Mouse (Mus musculus) MEL (cell line): ENCODE measurements around the gene Gak. TPM values are rescaled to one million over a fixed set of nuclear protein-coding genes. Genes with fewer than 3 reads are reported as not detected.

Experiments
- DNase-seq: peaks from one replicate; pipeline ENCODE4 v3.0.0; 2011; ENCODE audit warnings: low read depth, low spot score
- H3K27ac ChIP-seq: 2 replicates; pipeline ENCODE4 v1.5.1; 2012; ENCODE audit warnings: low read depth, mild to moderate bottlenecking, control low read depth, low read length, moderate library complexity; ENCODE audit not compliant: control insufficient read depth
- H3K27me3 ChIP-seq, 2 experiments: fragments of 150-350 bp in 1 of 2; sonication (generic) in 1 of 2; 2 replicates each; pipeline ENCODE4 v1.6.1; 2012; ENCODE audit warnings: low read length in 2 of 2, mild to moderate bottlenecking in 2 of 2, improper control_type of control experiment in 1 of 2, moderate library complexity in 1 of 2; ENCODE audit not compliant: insufficient read depth in 2 of 2, control insufficient read depth in 1 of 2
- H3K36me3 ChIP-seq, 2 experiments: 2 replicates each; pipeline ENCODE4 v1.6.1; 2012 to 2014; ENCODE audit warnings: low read length in 2 of 2, improper control_type of control experiment in 1 of 2, inconsistent platforms in 1 of 2, mild to moderate bottlenecking in 1 of 2; ENCODE audit not compliant: insufficient read depth in 2 of 2, control insufficient read depth in 1 of 2
- H3K4me1 ChIP-seq, 2 experiments: fragments of 150-350 bp in 1 of 2; sonication (generic) in 1 of 2; 2 replicates each; pipeline ENCODE4 v1.6.1; 2012; ENCODE audit warnings: low read length in 2 of 2, improper control_type of control experiment in 1 of 2, mild to moderate bottlenecking in 1 of 2; ENCODE audit not compliant: insufficient read depth in 2 of 2, control insufficient read depth in 1 of 2
- H3K4me3 ChIP-seq, 2 experiments: fragments of 150-350 bp in 1 of 2; sonication (generic) in 1 of 2; 2 replicates each; pipeline ENCODE4 v1.5.1; 2012; ENCODE audit warnings: low read depth in 2 of 2, low read length in 2 of 2, mild to moderate bottlenecking in 2 of 2, moderate library complexity in 2 of 2, control low read depth in 1 of 2, improper control_type of control experiment in 1 of 2; ENCODE audit not compliant: control insufficient read depth in 1 of 2, insufficient read depth in 1 of 2
- H3K79me2 ChIP-seq: 2 replicates; pipeline ENCODE4 v1.6.1; 2012; ENCODE audit warnings: mild to moderate bottlenecking, low read length, moderate library complexity; ENCODE audit not compliant: control insufficient read depth, poor library complexity, insufficient read depth
- H3K9ac ChIP-seq: 2 replicates; pipeline ENCODE4 v1.6.1; 2012; ENCODE audit warnings: low read depth, mild to moderate bottlenecking, control low read depth, low read length, moderate library complexity; ENCODE audit not compliant: control insufficient read depth, poor library complexity, severe bottlenecking
- H3K9me3 ChIP-seq: fragments of 150-350 bp; sonication (generic); replicated peaks from 2 replicates; pipeline ENCODE4 v1.6.1; 2012; ENCODE audit warnings: mild to moderate bottlenecking, low read length, improper control_type of control experiment, moderate library complexity; ENCODE audit not compliant: insufficient read depth
- BHLHE40 ChIP-seq: IDR thresholded peaks from 2 replicates; pipeline ENCODE4 v1.6.1; 2012; ENCODE audit warnings: low read depth, mild to moderate bottlenecking, inconsistent platforms, low read length, improper control_type of control experiment, borderline replicate concordance
- CHD1 ChIP-seq: IDR thresholded peaks from 2 replicates; pipeline ENCODE4 v1.6.1; 2012; ENCODE audit warnings: low read depth, mild to moderate bottlenecking, inconsistent platforms, low read length, improper control_type of control experiment
- CHD2 ChIP-seq: IDR thresholded peaks from 2 replicates; pipeline ENCODE4 v1.6.1; 2011; ENCODE audit warnings: low read length, improper control_type of control experiment
- CTCF ChIP-seq, 3 experiments: IDR thresholded peaks in 2 of 3; conservative IDR thresholded peaks in 1 of 3; 2 replicates each; pipeline ENCODE4 v1.5.1; 2011 to 2012; ENCODE audit warnings: low read length in 3 of 3, low read depth in 2 of 3, mild to moderate bottlenecking in 2 of 3, improper control_type of control experiment in 1 of 3, inconsistent platforms in 1 of 3, mixed read lengths in 1 of 3, moderate library complexity in 1 of 3; ENCODE audit not compliant: control insufficient read depth in 1 of 3, insufficient read depth in 1 of 3, poor library complexity in 1 of 3, severe bottlenecking in 1 of 3
- E2F4 ChIP-seq: IDR thresholded peaks from 2 replicates; pipeline ENCODE4 v1.6.1; 2011; ENCODE audit warnings: low read depth, low read length, improper control_type of control experiment, borderline replicate concordance
- ETS1 ChIP-seq: IDR thresholded peaks from 2 replicates; pipeline ENCODE4 v1.6.1; 2012; ENCODE audit warnings: low read depth, mild to moderate bottlenecking, inconsistent platforms, low read length, improper control_type of control experiment, moderate library complexity
- GABPA ChIP-seq: IDR thresholded peaks from 2 replicates; pipeline ENCODE4 v1.6.1; 2012; ENCODE audit warnings: low read depth, mild to moderate bottlenecking, inconsistent platforms, low read length, improper control_type of control experiment, moderate library complexity
- GATA1 ChIP-seq: IDR thresholded peaks from 2 replicates; pipeline ENCODE4 v1.6.1; 2011; ENCODE audit warnings: low read depth, low read length, improper control_type of control experiment
- HCFC1 ChIP-seq: IDR thresholded peaks from 2 replicates; pipeline ENCODE4 v1.6.1; 2012; ENCODE audit warnings: low read depth, mild to moderate bottlenecking, inconsistent platforms, low read length, improper control_type of control experiment, moderate library complexity
- JUND ChIP-seq: IDR thresholded peaks from 2 replicates; pipeline ENCODE4 v1.6.1; 2011; ENCODE audit warnings: low read depth, mild to moderate bottlenecking, improper control_type of control experiment, low read length
- KAT2A ChIP-seq: conservative IDR thresholded peaks from 2 replicates; pipeline ENCODE4 v1.6.1; 2012; ENCODE audit warnings: low read depth, low read length, improper control_type of control experiment, inconsistent platforms
- MAX ChIP-seq: IDR thresholded peaks from 2 replicates; pipeline ENCODE4 v1.6.1; 2011; ENCODE audit warnings: low read length, improper control_type of control experiment
- MEF2A ChIP-seq: IDR thresholded peaks from 2 replicates; pipeline ENCODE4 v1.6.1; 2014; ENCODE audit warnings: low read depth, mild to moderate bottlenecking, inconsistent platforms, low read length, improper control_type of control experiment; ENCODE audit not compliant: poor library complexity, insufficient replicate concordance, severe bottlenecking; ENCODE audit errors: extremely low read depth
- MXI1 ChIP-seq: IDR thresholded peaks from 2 replicates; pipeline ENCODE4 v1.6.1; 2011; ENCODE audit warnings: mild to moderate bottlenecking, low read depth, low read length, improper control_type of control experiment
- MYB ChIP-seq: IDR thresholded peaks from 2 replicates; pipeline ENCODE4 v1.6.1; 2011; ENCODE audit warnings: mild to moderate bottlenecking, low read depth, low read length, improper control_type of control experiment
- MYC ChIP-seq: IDR thresholded peaks from 2 replicates; pipeline ENCODE4 v1.6.1; 2011; ENCODE audit warnings: low read depth, mild to moderate bottlenecking, low read length, improper control_type of control experiment, moderate library complexity
- NELFE ChIP-seq: IDR thresholded peaks from 2 replicates; pipeline ENCODE4 v1.6.1; 2011; ENCODE audit warnings: low read depth, low read length, improper control_type of control experiment
- NRF1 ChIP-seq: IDR thresholded peaks from 2 replicates; pipeline ENCODE4 v1.6.1; 2014; ENCODE audit warnings: low read depth, mild to moderate bottlenecking, inconsistent platforms, low read length, improper control_type of control experiment, moderate library complexity; ENCODE audit not compliant: poor library complexity, insufficient read depth, severe bottlenecking
- POLR2A ChIP-seq, 2 experiments: IDR thresholded peaks; 2 replicates each; pipeline ENCODE4 v1.6.1; 2011 to 2012; ENCODE audit warnings: low read length in 2 of 2, mild to moderate bottlenecking in 2 of 2, control low read depth in 1 of 2, improper control_type of control experiment in 1 of 2, low read depth in 1 of 2, moderate library complexity in 1 of 2; ENCODE audit not compliant: control insufficient read depth in 1 of 2, insufficient read depth in 1 of 2, poor library complexity in 1 of 2
- POLR2AphosphoS2 ChIP-seq: IDR thresholded peaks from 2 replicates; pipeline ENCODE4 v1.6.1; 2011; ENCODE audit warnings: low read length, improper control_type of control experiment
- POLR2AphosphoS5 ChIP-seq: IDR thresholded peaks from 2 replicates; pipeline ENCODE4 v1.6.1; 2012; ENCODE audit warnings: low read depth, borderline replicate concordance, mild to moderate bottlenecking, inconsistent platforms, low read length, moderate library complexity, mixed read lengths
- RAD21 ChIP-seq: IDR thresholded peaks from 2 replicates; pipeline ENCODE4 v1.6.1; 2011; ENCODE audit warnings: mild to moderate bottlenecking, low read depth, low read length, improper control_type of control experiment
- SIN3A ChIP-seq: IDR thresholded peaks from 2 replicates; pipeline ENCODE4 v1.6.1; 2012; ENCODE audit warnings: low read length, improper control_type of control experiment, inconsistent platforms
- SMC3 ChIP-seq: IDR thresholded peaks from 2 replicates; pipeline ENCODE4 v1.6.1; 2011; ENCODE audit warnings: low read depth, low read length, improper control_type of control experiment
- TAL1 ChIP-seq: IDR thresholded peaks from 2 replicates; pipeline ENCODE4 v1.6.1; 2012; ENCODE audit warnings: mild to moderate bottlenecking, inconsistent platforms, low read length, moderate library complexity, mixed read lengths
- TBP ChIP-seq: IDR thresholded peaks from 2 replicates; pipeline ENCODE4 v1.8.0; 2011; ENCODE audit warnings: low read depth, low read length, improper control_type of control experiment
- TCF12 ChIP-seq: IDR thresholded peaks from 2 replicates; pipeline ENCODE4 v1.6.1; 2014; ENCODE audit warnings: low read depth, mild to moderate bottlenecking, inconsistent platforms, low read length, improper control_type of control experiment, moderate library complexity
- UBTF ChIP-seq: IDR thresholded peaks from 2 replicates; pipeline ENCODE4 v1.6.1; 2012; ENCODE audit warnings: low read depth, mild to moderate bottlenecking, inconsistent platforms, low read length, improper control_type of control experiment, moderate library complexity, borderline replicate concordance; ENCODE audit not compliant: insufficient read depth
- USF1 ChIP-seq: IDR thresholded peaks from 2 replicates; pipeline ENCODE4 v1.6.1; 2014; ENCODE audit warnings: low read depth, mild to moderate bottlenecking, inconsistent platforms, low read length, improper control_type of control experiment, moderate library complexity
- USF2 ChIP-seq, 2 experiments: IDR thresholded peaks; 2 replicates each; pipeline ENCODE4 v1.6.1; 2011 to 2012; ENCODE audit warnings: improper control_type of control experiment in 2 of 2, low read length in 2 of 2, borderline replicate concordance in 1 of 2, inconsistent platforms in 1 of 2, low read depth in 1 of 2, mild to moderate bottlenecking in 1 of 2; ENCODE audit not compliant: insufficient read depth in 1 of 2
- ZC3H11A ChIP-seq: IDR thresholded peaks from 2 replicates; pipeline ENCODE4 v1.6.1; 2012; ENCODE audit warnings: low read depth, mild to moderate bottlenecking, inconsistent platforms, low read length, improper control_type of control experiment
- ZKSCAN1 ChIP-seq: IDR thresholded peaks from 2 replicates; pipeline ENCODE4 v1.6.1; 2012; ENCODE audit warnings: low read depth, mild to moderate bottlenecking, inconsistent platforms, low read length, improper control_type of control experiment, moderate library complexity
- ZNF384 ChIP-seq: IDR thresholded peaks from 2 replicates; pipeline ENCODE4 v1.6.1; 2012; ENCODE audit warnings: low read depth, mild to moderate bottlenecking, inconsistent platforms, low read length, improper control_type of control experiment
- polyA plus RNA-seq, 2 experiments: library from polyadenylated mRNA; stranded (reverse) in 1 of 2; unstranded in 1 of 2; fragments of >175 nt in 1 of 2; fragments of >200 nt in 1 of 2; gene quantifications; 2 replicates each; pipeline versions ENCODE4 v1.2.1 to v1.2.4; 2012; ENCODE audit warnings: low replicate concordance in 2 of 2, low read depth in 1 of 2; ENCODE audit not compliant: insufficient read length in 2 of 2, insufficient read depth in 1 of 2, missing spikeins in 1 of 2
- total RNA-seq: library from RNA; depleted of rRNA; stranded (reverse); fragments of 300-350 nt; gene quantifications from 2 replicates; pipeline ENCODE4 v1.2.3, GENCODE M21; 2012

Gak gene
- total and polyA plus RNA-seq, 3 experiments = 48.5 to 76.4 TPM; not detected in 1

DNA sequence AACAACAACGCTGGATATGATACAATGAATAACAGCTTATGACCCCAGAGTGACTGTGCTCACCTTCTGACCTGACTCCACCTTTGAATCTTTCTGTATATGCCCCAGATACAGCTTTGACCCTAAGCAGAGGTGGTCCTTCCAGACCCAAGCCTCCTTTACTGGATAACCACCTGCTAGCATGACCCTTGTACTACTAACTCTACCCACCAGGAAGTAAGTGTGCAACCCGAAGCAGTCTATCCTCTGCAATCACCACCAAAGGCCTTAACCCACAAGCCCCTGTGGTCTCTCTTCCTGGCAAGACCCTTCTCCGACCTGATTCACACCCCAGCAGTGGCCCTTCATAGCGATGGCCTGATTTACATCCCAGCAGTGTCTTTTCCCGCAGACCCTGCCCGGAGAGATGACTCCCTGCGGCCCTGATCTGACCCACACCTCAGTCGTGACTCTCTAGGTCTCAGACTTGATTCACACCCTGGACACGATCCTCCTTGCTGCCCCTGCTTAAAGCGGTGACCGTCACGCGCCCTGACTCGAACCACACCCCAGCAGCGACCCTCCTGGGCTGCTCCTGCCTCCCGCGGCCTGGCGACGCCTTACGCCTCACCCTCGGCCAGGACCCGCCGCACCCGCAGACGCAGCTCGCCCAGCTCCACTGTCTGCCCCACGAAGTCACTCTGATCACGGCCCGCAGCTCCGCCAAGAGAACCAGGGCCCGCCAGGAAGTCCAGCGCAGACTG, 493 bp downstream of the Gak start:
- TF ChIP-seq ZC3H11A = no peak
- no peak for TF ChIP-seq MEF2A
- no peak for TF ChIP-seq UBTF
- TF ChIP-seq TBP = no peak
- TF ChIP-seq USF2 (IDR thresholded peaks at IDR 0.05; ENCODE audit: borderline replicate concordance in 1 of 2, insufficient read depth in 1 of 2, low read depth in 1 of 2, low read length in 2 of 2) = no peak
- TF ChIP-seq TAL1 = no peak
- TF ChIP-seq KAT2A = no peak
- TF ChIP-seq JUND = no peak
- TF ChIP-seq TCF12 = no peak
- TF ChIP-seq NELFE = no peak
- TF ChIP-seq NRF1 = no peak
- TF ChIP-seq CHD2 = no peak
- TF ChIP-seq RAD21 = no peak
- TF ChIP-seq USF1 = no peak
- no peak for TF ChIP-seq SIN3A
- TF ChIP-seq E2F4 = no peak
- TF ChIP-seq ETS1 = no peak
- TF ChIP-seq CTCF (IDR thresholded peaks at IDR 0.05 in 2 of 3, conservative IDR thresholded peaks at IDR 0.05 in 1 of 3; ENCODE audit: control insufficient read depth in 1 of 3, insufficient read depth in 1 of 3, low read depth in 2 of 3, low read length in 3 of 3, poor library complexity in 1 of 3, severe bottlenecking in 1 of 3) = 0 out of 6 replicates have a peak, but pooled peaks of 1 of the 3 experiments have one; percentile 3
- TF ChIP-seq ZKSCAN1 = no peak
- TF ChIP-seq BHLHE40 = no peak
- TF ChIP-seq MYC = 0 out of 2 replicates have a peak, but pooled peaks have one; percentile 16
- no peak for TF ChIP-seq SMC3
- TF ChIP-seq POLR2A (IDR thresholded peaks at IDR 0.05; ENCODE audit: control insufficient read depth in 1 of 2, insufficient read depth in 1 of 2, low read depth in 1 of 2, low read length in 2 of 2, poor library complexity in 1 of 2) = peak in 1 of 2 experiments; percentile 99; a peak in 1 of 4 replicates
- no peak for TF ChIP-seq GATA1
- TF ChIP-seq HCFC1 = no peak; the same call in 1 of the 2 replicates
- no peak for TF ChIP-seq MYB
- TF ChIP-seq GABPA = no peak
- TF ChIP-seq MXI1 = peak; percentile 9; the same call in 1 of the 2 replicates
- no peak for TF ChIP-seq CHD1
- TF ChIP-seq MAX = no peak
- no peak for TF ChIP-seq ZNF384
- no peak for TF ChIP-seq POLR2AphosphoS5
- no peak for TF ChIP-seq POLR2AphosphoS2
- no peaks in the 10 kb centered on the region for H3K27me3 ChIP-seq
- DNase-seq = peak; percentile 69
- H3K79me2 ChIP-seq = peaks cover 42% of the 10 kb centered on the region
- H3K4me1 ChIP-seq = peaks cover 16 to 17% of the 10 kb centered on the region in 2 experiments
- H3K9ac ChIP-seq = peak overlapping the region; percentile 90
- peak overlapping the region; percentile 44 for H3K27ac ChIP-seq
- no peaks in the 10 kb centered on the region for H3K9me3 ChIP-seq
- H3K36me3 ChIP-seq = peaks cover 10 to 33% of the 10 kb centered on the region in 2 experiments; a peak in 3 of 4 replicates
- H3K4me3 ChIP-seq = peak overlapping the region; percentile 68 to 99
